Comparison of ENCODE assay signal across 22 mouse cellular contexts in the genomic region with DNA sequence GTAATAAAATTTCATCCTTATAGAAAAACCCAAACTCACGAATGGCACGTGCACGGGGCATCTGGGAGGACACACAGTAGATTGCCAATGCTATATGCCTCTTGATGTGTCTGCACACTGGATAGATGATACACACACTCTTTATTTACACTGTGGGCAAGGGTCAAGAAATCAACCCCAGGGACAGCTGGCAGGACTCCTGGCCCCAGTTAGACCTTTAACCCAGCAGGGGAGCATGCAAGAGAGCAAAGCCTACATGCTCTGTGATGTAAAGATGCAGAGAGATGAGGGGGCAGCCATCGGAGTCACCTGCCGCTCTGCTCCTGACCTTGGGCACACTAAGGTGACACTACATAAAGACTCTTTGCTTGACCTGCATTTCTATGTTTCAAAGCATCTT. TPM values are rescaled to one million over a fixed set of nuclear protein-coding genes. Genes with fewer than 3 reads are reported as not detected.
DNase-seq lines count a peak whose midpoint lies in the region; ATAC-seq and TF ChIP-seq lines count a peak whose summit lies in the region.
"Had no signal": no experiment of that assay in that cellular context is flagged by ENCODE, and none has a peak within 500 bp of the region (broad histone marks: within the 10 kb centered on the region; RNA-seq: fewer than 3 reads in every experiment).

No protein-coding gene starts in this region.

- H3K4me3 ChIP-seq in liver, adult 2 months (ENCODE audit: insufficient read depth, low read depth, low read length), result no peak overlapping the region
- H3K4me3 ChIP-seq in liver, embryonic 11.5 days (ENCODE audit: low read depth, low read length), result no peak overlapping the region
- H3K4me3 ChIP-seq in liver, embryonic 16.5 days (ENCODE audit: low read depth, low read length), result no peak overlapping the region
- H3K4me3 ChIP-seq in liver, postnatal 0 days (ENCODE audit: low read depth, low read length), result no peak overlapping the region
- H3K4me3 ChIP-seq in hindbrain, embryonic 13.5 days, result no peak overlapping the region
- H3K4me3 ChIP-seq: embryonic facial prominence, embryonic 13.5 days; embryonic facial prominence, embryonic 15.5 days; erythroblast, embryonic 14.5 days; forebrain, embryonic 10.5 days; forebrain, embryonic 12.5 days had no signal

- H3K79me2 ChIP-seq in liver, adult 2 months (ENCODE audit: control insufficient read depth, insufficient read depth, low read length), result peaks cover 5% of the 10 kb centered on the region

- no peak overlapping the region for H3K9ac ChIP-seq in liver, adult 2 months (ENCODE audit: low read depth, low read length)
- H3K9ac ChIP-seq in liver, embryonic 11.5 days (ENCODE audit: low read depth, low read length), result no peak overlapping the region
- H3K9ac ChIP-seq in liver, embryonic 16.5 days (ENCODE audit: low read depth, low read length), result no peak overlapping the region
- H3K9ac ChIP-seq in liver, postnatal 0 days (replicated peaks), result no peak overlapping the region
- no peak overlapping the region for H3K9ac ChIP-seq in hindbrain, embryonic 13.5 days
- H3K9ac ChIP-seq: embryonic facial prominence, embryonic 13.5 days; embryonic facial prominence, embryonic 15.5 days; forebrain, embryonic 12.5 days had no signal

- DNase-seq in liver, adult 2 months (ENCODE audit: extremely low read depth, low read depth, low spot score), result peak; percentile 92
- DNase-seq in liver, embryonic 11.5 days (ENCODE audit: low spot score), result no peak
- no peak for DNase-seq in liver, postnatal 0 days
- DNase-seq: adrenal gland, adult 2 months; adrenal gland, postnatal 10 days; adrenal gland, postnatal 25 days; cerebellum, adult 11 months; cerebellum, adult 18-20 months; cerebellum, adult 8-10 months; cerebellum, adult 9-11 months; cerebellum, postnatal 14 days; cerebellum, postnatal 36 days; embryo, embryonic 11 days had no signal

- TF ChIP-seq POLR2A in liver, adult 2 months (IDR thresholded peaks at IDR 0.05; ENCODE audit: extremely low read depth, insufficient read depth, low read length), result no peak

- no peaks in the 10 kb centered on the region for H3K27me3 ChIP-seq in liver, adult 2 months (ENCODE audit: control insufficient read depth, insufficient read depth, low read length)
- no peaks in the 10 kb centered on the region for H3K27me3 ChIP-seq in liver, embryonic 11.5 days (replicated peaks; ENCODE audit: control insufficient read depth, insufficient read depth, low read length)
- no peaks in the 10 kb centered on the region for H3K27me3 ChIP-seq in liver, embryonic 16.5 days (ENCODE audit: control insufficient read depth, insufficient read depth, low read depth, low read length)
- H3K27me3 ChIP-seq in liver, postnatal 0 days (ENCODE audit: insufficient read depth, low read length), result no peaks in the 10 kb centered on the region
- H3K27me3 ChIP-seq in hindbrain, embryonic 13.5 days, result no peaks in the 10 kb centered on the region
- H3K27me3 ChIP-seq: embryonic facial prominence, embryonic 13.5 days; embryonic facial prominence, embryonic 15.5 days; forebrain, embryonic 12.5 days had no signal

- TF ChIP-seq CTCF in liver, adult 2 months (IDR thresholded peaks at IDR 0.05; ENCODE audit: low read depth, low read length), result no peak
- TF ChIP-seq CTCF in liver, postnatal 0 days (IDR thresholded peaks at IDR 0.05; ENCODE audit: low read depth), result no peak

- H3K4me1 ChIP-seq in liver, adult 2 months (ENCODE audit: control insufficient read depth, insufficient read depth, low read length), result peaks cover 9% of the 10 kb centered on the region; the same call in 1 of the 2 replicates
- no peaks in the 10 kb centered on the region for H3K4me1 ChIP-seq in liver, embryonic 11.5 days (replicated peaks; ENCODE audit: control insufficient read depth, insufficient read depth, low read length)
- no peaks in the 10 kb centered on the region; the same call in 1 of the 2 replicates for H3K4me1 ChIP-seq in liver, embryonic 16.5 days (ENCODE audit: control insufficient read depth, low read depth, low read length)
- H3K4me1 ChIP-seq in liver, postnatal 0 days (ENCODE audit: insufficient read depth), result 0 out of 2 replicates have a peak, but pooled peaks cover 4% of the 10 kb centered on the region
- H3K4me1 ChIP-seq in hindbrain, embryonic 13.5 days (replicated peaks), result peaks cover 6% of the 10 kb centered on the region
- H3K4me1 ChIP-seq: embryonic facial prominence, embryonic 13.5 days; embryonic facial prominence, embryonic 15.5 days had no signal

- no peak overlapping the region for H3K4me2 ChIP-seq in liver, embryonic 11.5 days
- no peak overlapping the region for H3K4me2 ChIP-seq in liver, embryonic 16.5 days (ENCODE audit: low read depth, low read length)
- no peak overlapping the region for H3K4me2 ChIP-seq in liver, postnatal 0 days (ENCODE audit: low read depth, low read length)
- no peak overlapping the region for H3K4me2 ChIP-seq in hindbrain, embryonic 13.5 days
- H3K4me2 ChIP-seq: embryonic facial prominence, embryonic 13.5 days; embryonic facial prominence, embryonic 15.5 days; forebrain, embryonic 12.5 days had no signal

- WGBS in liver, adult 2 months, result 27% methylated on average over 5 of the region's 5 CpGs
- WGBS in liver, embryonic 11.5 days, result 87% methylated on average over 5 of the region's 5 CpGs
- WGBS in liver, embryonic 16.5 days (ENCODE audit: insufficient replicate concordance), result 77% methylated on average over 5 of the region's 5 CpGs
- 65% methylated on average over 5 of the region's 5 CpGs for WGBS in liver, postnatal 0 days (ENCODE audit: insufficient replicate concordance)
- WGBS in hindbrain, embryonic 13.5 days, result 94% methylated on average over 5 of the region's 5 CpGs

- no peak for TF ChIP-seq EP300 in liver, postnatal 0 days (IDR thresholded peaks at IDR 0.05; ENCODE audit: low read depth)

- ATAC-seq in liver, embryonic 11.5 days (replicated peaks; ENCODE audit: low FRiP score), result no peak
- ATAC-seq in liver, embryonic 16.5 days (ENCODE audit: low read depth), result peak; percentile 56; the same call in 1 of the 2 replicates
- peak; percentile 83 for ATAC-seq in liver, postnatal 0 days
- no peak for ATAC-seq in hindbrain, embryonic 13.5 days (ENCODE audit: low FRiP score)
- ATAC-seq: forebrain, embryonic 14.5 days; forebrain, embryonic 16.5 days had no signal

- H3K27ac ChIP-seq in liver, adult 2 months (replicated peaks; ENCODE audit: insufficient read depth, low read depth, low read length), result no peak overlapping the region
- H3K27ac ChIP-seq in liver, embryonic 11.5 days (ENCODE audit: low read depth, low read length), result no peak overlapping the region
- no peak overlapping the region for H3K27ac ChIP-seq in liver, embryonic 16.5 days (ENCODE audit: low read length)
- no peak overlapping the region for H3K27ac ChIP-seq in liver, postnatal 0 days (ENCODE audit: low read depth)
- H3K27ac ChIP-seq in hindbrain, embryonic 13.5 days, result no peak overlapping the region
- H3K27ac ChIP-seq: embryonic facial prominence, embryonic 13.5 days; embryonic facial prominence, embryonic 15.5 days; forebrain, embryonic 10.5 days; forebrain, embryonic 12.5 days had no signal

- H3K9me3 ChIP-seq in liver, embryonic 11.5 days (ENCODE audit: control insufficient read depth, low read length), result no peaks in the 10 kb centered on the region
- H3K9me3 ChIP-seq in liver, embryonic 16.5 days (replicated peaks; ENCODE audit: control insufficient read depth, low read length), result no peaks in the 10 kb centered on the region
- H3K9me3 ChIP-seq in liver, postnatal 0 days (ENCODE audit: low read length), result no peaks in the 10 kb centered on the region
- H3K9me3 ChIP-seq in hindbrain, embryonic 13.5 days, result no peaks in the 10 kb centered on the region
- H3K9me3 ChIP-seq: embryonic facial prominence, embryonic 13.5 days; embryonic facial prominence, embryonic 15.5 days; forebrain, embryonic 10.5 days; forebrain, embryonic 12.5 days had no signal

- H3K36me3 ChIP-seq in liver, adult 2 months (ENCODE audit: control insufficient read depth, insufficient read depth, low read length), result peaks cover 10% of the 10 kb centered on the region; the same call in 1 of the 2 replicates
- peaks cover 5% of the 10 kb centered on the region; the same call in 1 of the 2 replicates for H3K36me3 ChIP-seq in liver, embryonic 11.5 days (ENCODE audit: control insufficient read depth, insufficient read depth, low read length)
- no peaks in the 10 kb centered on the region for H3K36me3 ChIP-seq in liver, embryonic 16.5 days (ENCODE audit: control insufficient read depth, insufficient read depth)
- H3K36me3 ChIP-seq in liver, postnatal 0 days (replicated peaks; ENCODE audit: insufficient read depth, low read length), result peaks cover 4% of the 10 kb centered on the region; the same call in 1 of the 2 replicates
- H3K36me3 ChIP-seq in hindbrain, embryonic 13.5 days, result peaks cover 45% of the 10 kb centered on the region

RNA-seq across cellular contexts. Expression of a gene that starts 32.3 kb away (rescaled TPM):
- 7.7 and 10.1 TPM in 2 replicates for total RNA-seq in liver, adult 2 months (2014; rRNA removed)
- 10.7 and 10.9 TPM in 2 replicates for polyA plus RNA-seq in liver, adult 2 months (2012; rRNA removed)
- polyA plus RNA-seq in liver, embryonic 11.5 days (2014; fragmentation: Nextera tagmentation; extraction: Ambion mirVana), result 5.6 and 6.2 TPM in 2 replicates
- 0.48 and 0.93 TPM in 2 replicates for polyA plus RNA-seq in liver, embryonic 16.5 days (2015; fragmentation: Nextera tagmentation; extraction: Ambion mirVana)
- 2.2 and 3.3 TPM in 2 replicates for polyA plus RNA-seq in liver, postnatal 0 days (2015; fragmentation: Nextera tagmentation; extraction: Ambion mirVana)
- polyA plus RNA-seq in hindbrain, embryonic 13.5 days (2015; fragmentation: Nextera tagmentation; extraction: Ambion mirVana), result 6.9 and 7.3 TPM in 2 replicates

Comparison
In these comparisons a context has a peak if more than half of its experiments do, and no peak if none do; other contexts are left out.
1. ATAC-seq: peak in liver, embryonic 16.5 days (single experiment) and liver, postnatal 0 days (single experiment); none in liver, embryonic 11.5 days (single experiment) and hindbrain, embryonic 13.5 days (single experiment).